Mouse (Mus musculus) gastrocnemius, postnatal 10 days (tissue): Measurements from ENCODE around the gene Pard3. TPM values are rescaled to one million over a fixed set of nuclear protein-coding genes. Genes with fewer than 3 reads are reported as not detected.
A peak's percentile ranks its signal among the peaks of the same experiment; 100 is the strongest.

Experiments used
- DNase-seq: peaks from one replicate; pipeline ENCODE4 v3.0.0; 2021; ENCODE audit warnings: mixed read lengths
- total RNA-seq, 2 experiments: library from RNA; stranded (reverse); gene quantifications; 2 replicates each; pipeline ENCODE4 v1.2.3; 2021

Pard3 gene
- total RNA-seq, 2 experiments from 2014 or later = 30.3 to 37.2 TPM

DNA sequence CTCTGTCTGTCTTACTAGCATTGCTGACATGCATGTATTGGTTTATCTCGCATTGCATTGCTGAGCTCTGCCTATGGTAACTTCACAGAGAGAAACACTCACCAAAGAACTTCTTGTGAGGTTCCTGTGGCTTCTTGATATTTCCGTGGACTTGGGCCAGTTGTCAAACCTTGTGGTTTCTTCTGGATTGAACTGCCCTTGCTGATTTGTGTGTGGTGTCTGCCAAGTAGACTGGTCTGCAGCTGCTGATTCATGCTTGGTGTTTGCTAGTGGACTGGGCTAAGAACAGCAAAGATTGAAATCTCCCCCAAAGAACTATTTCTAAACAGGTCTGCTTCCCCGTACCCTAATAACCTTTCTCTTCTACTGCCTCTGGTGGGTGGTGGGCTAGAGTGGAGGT lies 117.6 kb downstream of the Pard3 start:
- no peak for DNase-seq

DNA sequence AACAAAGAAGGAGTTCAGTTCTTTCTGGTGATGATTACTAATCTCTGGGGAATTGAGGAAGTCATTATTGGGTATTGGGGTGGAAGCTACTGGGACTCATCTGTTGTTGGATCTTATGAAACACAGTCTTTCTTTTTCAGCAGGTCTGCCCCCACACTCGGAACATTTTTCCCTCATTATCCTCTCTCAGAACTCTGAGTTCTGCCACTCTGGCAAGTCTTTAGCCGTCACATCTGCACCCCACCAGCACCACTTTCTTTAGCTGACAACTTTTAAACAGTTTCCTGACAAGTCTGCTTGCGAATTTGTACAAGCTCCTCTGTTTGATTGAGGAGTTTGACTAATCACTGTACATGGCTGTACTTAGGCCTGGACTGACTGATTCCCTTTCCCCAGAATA lies 118.4 kb downstream of the Pard3 start:
- no peak for DNase-seq

DNA sequence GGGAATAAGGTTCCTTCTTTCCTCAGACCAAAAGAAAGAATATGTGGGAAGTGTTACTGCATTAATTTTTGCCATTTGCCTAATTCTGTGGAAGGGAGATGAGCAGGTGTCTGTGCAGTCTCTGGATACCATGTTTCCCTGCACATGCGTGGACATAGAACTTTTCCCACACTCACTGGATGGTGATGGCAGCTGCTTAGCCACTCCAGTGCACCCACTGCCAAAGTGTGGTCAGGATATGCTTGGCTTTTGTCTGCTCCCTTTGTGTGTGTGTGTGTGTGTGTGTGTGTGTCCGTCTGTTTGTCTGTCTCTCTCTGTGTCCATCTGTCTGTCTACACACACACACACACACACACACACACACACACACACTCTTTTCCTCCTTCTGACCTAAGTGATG lies 119.8 kb downstream of the Pard3 start:
- DNase-seq = no peak

DNA sequence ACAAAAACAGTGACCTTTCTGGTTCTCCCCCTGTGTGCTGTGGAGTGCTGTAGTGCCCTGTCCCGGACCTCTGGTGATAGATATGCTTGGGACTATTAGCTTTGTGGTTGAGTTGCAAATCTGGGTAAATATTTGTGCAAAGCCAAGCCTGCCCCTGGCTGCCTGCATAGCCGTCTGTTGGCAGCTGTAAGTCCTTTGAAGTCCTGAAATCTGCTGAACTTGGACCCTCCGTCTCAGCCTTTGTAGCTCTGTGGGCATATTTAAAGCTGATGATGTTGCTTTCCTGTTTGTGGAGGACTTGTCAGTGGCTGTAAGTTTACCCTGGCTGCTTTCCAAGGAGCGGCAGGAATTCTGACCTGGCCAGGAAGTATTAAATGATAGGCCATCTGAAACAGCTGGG lies 120.3 kb downstream of the Pard3 start:
- no peak for DNase-seq

DNA sequence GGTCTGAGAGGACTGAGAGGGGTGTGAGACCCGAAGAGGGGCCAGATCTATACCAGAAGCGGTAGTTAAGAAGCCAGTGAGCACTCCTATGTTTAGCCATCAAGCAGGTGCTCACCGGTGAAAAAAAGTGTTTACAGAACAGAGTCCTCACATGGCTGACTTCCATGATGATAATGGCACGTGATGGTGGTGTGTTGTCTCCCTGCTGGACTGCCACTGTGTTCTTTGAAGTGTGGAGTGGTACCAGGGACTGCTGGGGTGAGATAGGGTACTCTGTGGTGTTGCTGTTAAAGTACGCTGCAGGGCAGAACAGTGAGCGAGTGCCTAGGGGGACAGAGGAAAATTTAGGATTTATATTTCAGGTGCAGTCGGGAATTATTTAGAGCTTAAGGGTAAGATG lies 122.2 kb downstream of the Pard3 start:
- no peak for DNase-seq

DNA sequence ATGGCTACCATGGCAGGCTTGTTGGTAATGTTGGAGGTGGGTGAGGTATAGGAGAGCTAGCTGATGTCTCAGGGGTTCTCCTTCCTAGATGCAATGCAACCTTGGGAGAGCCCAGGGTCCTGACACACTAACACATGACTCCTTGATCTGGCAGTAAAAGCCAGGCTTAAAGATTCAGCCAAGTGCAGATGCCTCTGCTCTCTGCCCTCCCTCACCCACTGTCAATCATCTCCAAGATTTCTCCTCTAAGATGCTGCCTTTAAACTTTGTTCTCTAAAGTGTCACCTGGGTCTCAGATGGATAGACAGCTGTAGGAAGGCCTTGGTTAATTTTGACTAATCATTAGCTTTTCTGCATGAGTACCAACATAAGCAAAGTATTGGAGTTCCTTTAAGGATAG lies 125.0 kb downstream of the Pard3 start:
- no peak for DNase-seq

DNA sequence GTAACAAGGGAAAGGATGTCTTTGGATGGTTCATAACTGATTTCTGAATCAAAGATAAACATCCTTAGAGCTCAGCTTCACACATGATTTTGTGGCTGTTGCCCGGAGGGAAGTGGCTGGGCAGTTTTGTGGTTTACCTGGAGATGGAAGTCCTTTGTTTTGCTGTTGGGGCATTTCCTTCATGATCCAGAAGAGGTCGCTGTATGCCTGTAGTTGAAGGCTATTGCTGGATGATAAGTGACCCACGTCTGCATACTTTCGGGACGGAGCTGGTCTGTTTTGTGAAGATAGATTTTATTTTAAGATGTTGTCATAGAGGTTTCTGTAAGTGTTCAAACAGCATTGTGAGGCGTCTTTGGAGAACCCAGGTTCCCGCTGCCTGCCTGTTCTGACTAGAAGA lies 126.7 kb downstream of the Pard3 start:
- peak; percentile 46 for DNase-seq

DNA sequence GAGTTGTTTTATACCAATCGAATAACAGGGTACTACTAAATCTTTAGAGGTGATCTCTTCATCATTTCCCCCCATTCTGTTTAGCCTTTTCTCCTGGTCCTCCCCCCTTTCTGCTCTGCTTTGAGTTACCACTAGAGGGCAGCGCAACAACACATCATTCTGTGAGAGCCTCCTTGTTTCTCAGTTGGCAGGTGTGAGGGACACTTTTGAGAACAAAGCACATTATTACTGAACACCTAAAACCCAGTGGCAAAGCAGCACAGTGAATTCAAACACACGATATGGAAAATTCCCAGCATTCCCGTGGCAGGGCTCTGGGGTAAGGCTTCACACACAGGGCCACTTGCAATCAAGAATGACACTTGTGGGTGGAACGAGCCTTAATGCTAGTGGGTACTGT lies 127.7 kb downstream of the Pard3 start:
- peak; percentile 36 for DNase-seq

DNA sequence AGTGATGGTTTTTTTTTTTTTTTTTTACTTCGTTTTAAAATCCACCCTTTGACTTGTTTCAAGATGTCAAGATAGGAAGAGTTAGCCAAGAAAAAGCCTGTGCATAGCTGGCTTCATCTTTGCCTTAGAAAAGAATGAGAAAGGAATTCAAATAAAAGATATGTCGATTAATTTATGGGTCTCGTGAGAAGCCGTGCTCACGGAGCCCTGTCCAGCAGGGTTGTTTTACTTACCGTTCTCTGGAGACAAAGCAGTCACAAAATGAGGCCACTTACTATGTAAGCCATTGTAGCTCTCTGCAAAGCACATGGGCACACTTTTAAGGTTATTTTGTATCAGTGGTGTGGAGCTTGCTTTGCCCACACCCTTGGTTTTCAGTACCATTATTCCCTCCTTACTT lies 128.1 kb downstream of the Pard3 start:
- DNase-seq = no peak

DNA sequence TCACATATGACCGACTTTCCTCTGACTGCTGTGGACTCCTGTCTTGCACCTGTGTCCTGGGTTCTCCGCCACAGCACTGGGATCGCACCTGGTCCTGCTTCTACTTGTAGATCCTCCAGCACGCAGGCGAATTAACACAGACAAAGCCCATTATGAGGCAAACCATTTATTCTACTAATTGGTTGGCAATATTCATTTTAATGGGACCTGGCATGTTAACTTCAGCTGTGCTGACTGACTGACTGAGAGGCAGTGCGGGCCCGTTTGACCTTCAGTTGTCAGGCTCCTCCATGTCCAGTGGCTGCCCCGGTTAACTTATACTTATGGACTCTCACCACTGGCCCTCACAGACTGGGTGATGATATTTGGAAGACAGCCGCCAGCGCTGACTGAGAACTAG lies 128.6 kb downstream of the Pard3 start:
- DNase-seq = no peak

DNA sequence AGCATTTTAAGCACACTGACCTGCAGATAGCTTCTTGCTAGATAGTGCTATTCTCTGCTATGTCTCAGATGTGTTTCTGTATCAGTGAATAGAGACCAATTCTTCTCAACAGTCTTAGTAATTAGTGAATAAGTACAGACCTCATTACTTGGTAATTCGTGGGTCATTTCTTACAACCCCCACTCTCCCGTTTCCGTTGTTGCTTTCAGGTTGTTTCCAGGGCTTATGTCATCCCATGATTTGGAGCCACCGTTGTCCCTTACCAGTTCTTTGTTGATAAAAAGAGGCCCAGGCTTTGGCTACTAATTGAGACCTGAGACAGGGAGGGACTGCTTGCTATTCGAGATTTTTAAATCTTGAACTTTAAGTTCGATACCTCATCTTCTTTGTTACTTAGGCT lies 129.7 kb downstream of the Pard3 start:
- no peak for DNase-seq

DNA sequence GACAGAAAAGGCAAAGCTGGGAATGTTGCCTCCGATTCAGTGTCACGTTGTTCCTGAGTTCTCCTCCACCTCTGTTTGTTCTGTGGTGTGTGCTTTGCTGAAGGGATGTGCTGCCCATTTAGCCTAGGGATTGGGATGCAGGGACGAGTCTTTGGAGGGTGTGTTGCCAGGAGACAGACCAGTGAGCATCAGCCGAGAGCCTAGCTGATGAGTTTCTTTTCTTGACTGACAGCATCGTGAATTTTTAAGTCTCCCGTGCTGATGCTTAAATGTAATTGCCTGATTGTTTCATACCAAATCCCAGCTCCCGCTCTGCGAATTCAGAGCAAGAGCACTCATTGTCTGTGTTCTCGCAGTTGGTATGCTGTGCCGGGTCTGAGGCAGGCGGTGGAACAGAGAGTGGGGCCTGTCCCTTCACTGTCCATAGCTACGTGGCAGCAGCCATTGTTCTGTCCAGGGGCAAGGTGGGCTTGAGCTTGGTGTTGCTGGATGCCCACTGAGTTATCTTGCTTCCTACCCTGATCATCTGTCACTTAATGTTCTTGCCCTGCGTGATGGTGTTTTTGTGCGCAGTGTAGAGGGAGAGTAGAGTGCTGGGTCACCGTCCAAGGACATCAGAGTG lies 131.2 kb downstream of the Pard3 start:
- DNase-seq = no peak

DNA sequence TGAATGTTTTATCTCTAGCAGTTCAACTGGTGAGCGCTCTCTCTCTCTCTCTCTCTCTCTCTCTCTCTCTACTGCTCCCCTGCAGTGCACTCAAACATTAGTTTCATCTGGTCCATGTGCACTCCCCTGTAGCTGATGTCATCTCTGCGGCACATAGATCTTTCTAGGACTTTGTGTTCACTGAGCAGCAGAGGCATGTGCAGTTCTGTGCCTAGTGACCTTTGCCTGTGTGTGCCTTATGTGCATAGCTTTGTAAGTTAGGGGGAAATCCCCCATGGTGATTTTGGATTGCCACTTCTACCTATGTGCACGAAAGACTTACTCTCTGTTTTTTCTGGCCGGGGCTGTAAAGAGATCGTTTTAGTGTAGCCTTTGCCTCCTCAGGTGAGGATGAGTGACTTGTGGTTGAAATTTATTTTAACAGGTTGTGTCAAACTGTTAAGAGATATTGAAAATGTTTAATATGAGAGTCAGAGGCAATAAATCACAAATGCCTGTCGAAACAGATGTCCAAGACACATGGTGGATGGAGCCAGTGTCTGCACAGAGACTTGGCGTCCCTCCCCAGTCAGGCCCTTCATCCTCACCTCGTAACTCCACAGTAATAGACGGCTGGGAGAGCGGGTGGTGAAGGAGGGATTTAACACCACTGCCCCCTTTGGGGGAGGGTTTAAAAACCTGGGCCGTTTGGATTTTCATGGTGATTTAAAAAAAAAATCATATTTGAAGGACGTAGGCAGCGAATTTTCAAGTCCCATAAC lies 133.0 kb downstream of the Pard3 start:
- DNase-seq = no peak

DNA sequence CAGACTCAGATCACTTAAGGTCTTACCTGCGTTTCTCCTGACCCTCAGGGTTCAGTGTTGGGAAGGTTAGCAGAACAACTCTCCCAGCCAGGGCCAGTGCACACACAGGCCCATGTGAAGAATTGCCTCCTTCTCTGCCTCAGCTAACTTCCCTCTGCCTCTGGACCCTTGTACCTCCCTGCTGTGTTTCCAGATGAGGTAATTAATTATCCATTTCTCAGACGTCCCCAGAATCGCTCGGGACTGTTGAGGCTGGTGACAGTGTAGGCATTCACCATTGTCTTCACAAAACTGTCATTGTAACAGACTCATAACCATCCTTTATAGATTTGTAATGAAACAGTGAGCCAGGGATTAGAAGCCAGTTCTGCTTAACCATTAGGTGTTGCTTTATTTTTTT lies 143.8 kb downstream of the Pard3 start:
- no peak for DNase-seq

DNA sequence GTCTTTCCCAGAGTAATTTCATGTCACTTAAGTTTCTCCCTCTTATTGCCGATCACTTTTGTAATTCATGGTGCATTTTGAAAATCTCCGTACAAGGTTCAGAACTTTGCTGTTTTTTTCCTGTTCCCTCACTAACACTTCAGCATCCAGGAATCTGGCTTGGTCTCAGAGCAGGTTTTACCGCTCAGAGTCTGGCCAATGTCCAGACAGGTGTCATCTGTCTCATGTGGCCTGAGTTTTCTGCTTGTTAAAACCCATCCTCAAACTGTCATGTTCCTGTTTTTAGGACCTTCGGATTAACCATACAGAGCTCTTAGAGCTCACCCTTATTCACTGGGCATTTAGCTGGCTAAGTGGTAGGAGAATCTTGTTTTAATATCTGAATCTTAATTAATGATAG lies 146.9 kb downstream of the Pard3 start:
- no peak for DNase-seq

DNA sequence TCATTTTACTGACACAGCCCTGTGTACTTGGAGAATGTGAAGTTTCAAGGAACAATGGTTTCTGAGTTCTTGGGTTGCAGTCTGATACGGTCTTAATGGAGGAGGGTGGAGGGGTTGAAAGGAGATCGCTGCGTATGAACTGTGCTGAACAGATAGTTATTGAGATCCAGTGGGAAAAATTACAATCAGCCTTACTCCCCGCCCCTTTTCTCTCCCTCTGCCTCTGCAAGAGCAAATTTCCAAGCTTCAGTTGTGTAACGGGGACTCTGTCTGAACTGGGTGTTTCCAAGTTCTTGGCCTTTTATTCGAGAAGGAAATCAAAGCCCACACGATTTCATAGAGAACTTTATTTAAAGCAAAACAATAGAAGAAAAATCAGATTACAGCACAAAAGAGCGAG lies 150.6 kb downstream of the Pard3 start:
- DNase-seq = no peak

DNA sequence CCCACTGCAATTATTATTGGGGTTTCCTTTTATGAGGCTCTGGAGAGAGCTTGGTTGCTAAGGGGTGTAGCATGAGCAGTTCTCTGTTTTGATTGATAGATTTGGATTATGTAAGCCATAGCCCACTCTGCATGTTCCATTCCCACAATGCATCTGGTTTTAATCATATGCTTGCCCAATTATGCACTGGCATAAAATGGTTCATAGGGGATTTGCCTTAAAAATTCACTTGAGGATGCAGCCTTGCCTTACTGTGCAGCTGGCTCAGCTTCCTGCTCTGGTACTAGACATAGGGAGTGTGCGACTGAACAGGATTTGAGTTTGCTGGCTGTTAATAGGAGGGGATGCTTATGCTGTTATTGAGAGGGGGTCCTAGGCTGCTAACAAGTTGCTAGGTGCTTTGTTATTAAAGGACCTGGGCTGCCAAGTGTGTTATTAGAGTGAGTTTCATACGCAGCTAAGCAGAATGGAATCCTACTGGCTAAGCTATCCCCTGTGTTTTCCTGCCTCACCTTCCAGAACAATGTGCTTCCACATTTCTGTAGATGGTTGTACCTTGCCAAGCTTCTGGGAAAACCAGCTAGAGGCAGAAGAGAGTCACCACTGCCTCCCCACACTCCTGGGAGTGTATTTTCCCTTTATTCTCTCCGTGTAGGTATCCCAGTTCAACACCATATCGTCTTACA lies 151.2 kb downstream of the Pard3 start:
- DNase-seq = no peak

DNA sequence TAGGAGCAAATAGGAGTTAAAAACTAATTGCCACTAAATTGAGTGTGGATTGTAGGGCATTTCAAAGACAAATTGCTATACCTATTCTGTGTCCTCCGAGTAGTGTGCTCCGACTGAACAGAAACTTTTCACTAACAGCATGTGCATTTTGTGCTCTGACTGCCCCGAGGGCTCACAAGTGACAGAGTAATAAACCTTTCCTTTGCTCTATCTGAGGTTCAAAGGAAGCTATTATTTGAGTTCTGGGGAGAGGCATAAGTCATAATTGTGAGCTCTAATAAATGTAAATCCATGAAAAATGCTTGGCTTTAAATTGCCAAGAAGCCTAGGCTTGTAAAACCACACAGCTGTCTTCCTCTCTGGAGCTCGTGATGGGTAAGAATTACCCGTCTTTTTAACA lies 156.5 kb downstream of the Pard3 start:
- no peak for DNase-seq

DNA sequence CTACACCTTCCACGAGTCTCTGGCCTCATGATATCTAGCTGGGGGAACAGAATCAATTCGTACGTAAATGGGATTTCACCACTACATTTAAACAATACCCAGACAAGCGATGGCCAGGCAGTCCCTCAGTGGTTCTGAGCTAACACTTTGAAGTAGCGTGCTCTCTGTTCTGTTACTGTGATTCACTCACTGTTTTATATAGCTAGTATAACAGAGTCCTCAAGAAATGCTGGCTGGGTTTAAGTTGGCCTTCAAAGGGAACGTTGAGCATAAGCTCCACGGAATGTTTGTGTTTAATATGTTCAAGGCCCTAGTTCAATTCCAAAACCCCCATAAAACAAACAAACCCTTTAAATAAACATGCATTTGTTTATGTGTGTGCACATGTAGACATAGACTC lies 156.9 kb downstream of the Pard3 start:
- DNase-seq = no peak

DNA sequence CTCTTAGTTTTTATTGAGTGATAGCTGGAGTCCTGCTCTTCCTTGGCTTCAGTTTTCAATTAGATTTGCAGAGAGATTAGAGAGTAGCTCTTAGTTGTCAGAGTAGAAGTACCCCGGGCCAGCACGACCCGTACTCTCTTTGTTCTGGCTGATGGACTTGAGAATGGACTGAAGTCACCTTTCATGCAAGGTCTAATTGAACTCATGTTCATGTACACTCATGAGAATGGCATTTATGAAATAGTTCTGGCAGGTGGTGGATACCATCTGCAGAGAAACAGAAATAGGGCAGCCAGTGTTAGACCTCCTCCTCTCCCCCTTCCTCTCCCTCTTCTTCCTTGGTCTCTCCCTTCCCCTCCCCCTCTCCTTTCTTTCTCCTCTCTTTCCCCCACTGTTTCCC lies 158.7 kb downstream of the Pard3 start:
- no peak for DNase-seq

DNA sequence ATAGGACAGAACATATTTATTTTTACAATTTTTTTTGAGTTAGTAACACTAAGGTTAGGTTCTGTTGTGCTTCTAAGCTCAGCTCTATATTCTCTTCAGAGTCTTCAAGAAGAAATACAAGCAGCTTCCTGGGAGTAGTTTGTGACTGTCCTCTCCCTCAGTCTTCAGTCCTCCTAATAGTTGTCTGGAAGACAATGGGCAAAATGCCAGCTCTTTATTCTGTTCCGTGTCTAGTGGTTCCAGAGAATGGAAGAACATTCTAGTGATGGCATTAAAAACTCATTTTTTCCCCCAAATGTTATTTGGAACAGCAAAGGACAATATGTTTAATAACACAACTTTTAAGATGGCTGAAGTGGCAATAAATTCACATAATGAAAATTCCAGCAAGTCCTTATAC lies 163.3 kb downstream of the Pard3 start:
- DNase-seq = no peak

DNA sequence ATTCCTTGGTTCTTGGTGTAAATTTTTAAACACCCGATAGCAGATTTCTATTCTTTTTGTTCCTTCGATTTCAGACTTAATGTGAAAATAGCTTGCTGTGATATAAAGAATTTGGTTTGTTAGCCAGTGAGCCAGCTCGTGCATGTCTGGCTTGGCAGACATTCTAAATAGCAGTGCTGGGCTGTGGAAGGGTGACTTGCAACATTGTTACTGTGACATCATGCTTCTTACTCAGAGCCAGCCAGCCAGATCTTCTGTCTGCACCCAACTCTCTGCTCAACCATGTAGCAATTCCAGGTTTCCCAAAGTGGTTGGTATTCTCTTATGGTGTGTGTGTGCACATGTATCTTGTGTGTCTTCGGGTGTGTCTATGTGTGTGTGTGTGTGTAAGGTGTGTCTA lies 163.7 kb downstream of the Pard3 start:
- DNase-seq = no peak

DNA sequence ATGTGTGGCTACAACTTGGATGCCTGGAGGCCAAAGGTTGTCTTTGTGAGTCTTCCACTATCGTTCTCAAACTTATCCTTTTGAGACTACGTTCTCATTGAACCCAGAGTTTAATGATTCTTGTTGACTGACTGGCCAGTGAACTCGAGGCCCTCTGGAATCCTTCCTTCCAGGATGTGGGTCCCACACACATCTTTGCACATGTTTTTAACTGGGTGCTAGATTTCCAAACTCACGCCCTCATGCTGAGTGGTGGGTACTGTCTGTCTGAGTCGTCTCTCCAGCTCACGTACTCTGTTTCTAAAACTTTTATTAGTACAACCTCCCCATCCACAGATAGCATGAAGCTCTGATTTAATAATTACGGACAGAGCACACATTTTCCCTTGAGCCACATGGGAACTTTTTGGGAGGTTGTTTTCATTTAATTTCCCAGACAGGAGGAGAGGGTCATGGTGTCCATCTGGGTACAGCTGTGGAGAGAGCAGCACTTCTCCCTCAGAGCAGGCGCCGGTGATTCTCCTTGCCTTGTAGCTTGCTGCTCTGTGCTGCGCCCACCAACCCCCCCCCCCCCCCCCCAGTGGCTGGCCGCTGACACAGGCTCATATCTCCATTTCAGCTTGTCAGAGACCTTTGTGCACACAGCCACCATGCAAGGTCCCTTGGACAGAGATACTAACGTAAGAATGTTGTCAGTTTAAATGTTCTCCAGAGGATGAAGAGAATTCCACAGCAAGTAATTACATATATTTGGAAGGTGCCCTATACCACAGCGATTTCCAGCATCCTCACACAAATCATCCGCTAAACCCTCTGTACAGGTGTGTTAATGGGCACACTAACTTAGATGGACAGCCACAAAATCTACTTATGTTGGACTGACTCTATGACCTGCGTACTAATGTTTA lies 165.9 kb downstream of the Pard3 start:
- DNase-seq = no peak
